Mouse (Mus musculus) adipocyte (in vitro differentiated cells): ENCODE measurements at regions not wholly inside any gene's neighbourhood (a gene's known extent, or its start where the extent isn't known, plus 50 kb on each side); places are given as distances from the start of the nearest gene placed in this dataset.
"Not testable (repeated sequence)": the region's sequence is repeated elsewhere in the genome, so short reads cannot be mapped to it uniquely, and the experiment has no call there.

Experiments
- DNase-seq: peaks from one replicate; pipeline ENCODE4 v3.0.0-alpha.2; 2016; ENCODE audit warnings: low spot score

- DNase-seq = no peak
Measured at GRCm38 (mm10) chr2:39420696-39421095, 194.4 kb upstream of the Ppp6c start.

GRCm38 (mm10) chr2:39400336-39400735, 174.1 kb upstream of the Ppp6c start:
- DNase-seq = no peak

GRCm38 (mm10) chr2:39399523-39399922, 173.3 kb upstream of the Ppp6c start:
- no peak for DNase-seq

- no peak for DNase-seq
Measured at GRCm38 (mm10) chr2:39394643-39395042, 168.4 kb upstream of the Ppp6c start.

- DNase-seq = no peak
Measured at GRCm38 (mm10) chr2:39377264-39377663, 151.0 kb upstream of the Ppp6c start.

GRCm38 (mm10) chr2:39373068-39373779, 147.0 kb upstream of the Ppp6c start:
- peak; percentile 97 for DNase-seq

- no peak for DNase-seq
Measured at GRCm38 (mm10) chr2:39344207-39344606, 118.0 kb upstream of the Ppp6c start.

- no peak for DNase-seq
Measured at GRCm38 (mm10) chr2:39340406-39340805, 114.2 kb upstream of the Ppp6c start.

GRCm38 (mm10) chr2:39338832-39339649, 112.8 kb upstream of the Ppp6c start:
- DNase-seq = no peak

- DNase-seq = no peak
Measured at GRCm38 (mm10) chr2:39337524-39337923, 111.3 kb upstream of the Ppp6c start.

- no peak for DNase-seq
Measured at GRCm38 (mm10) chr2:39325715-39326493, 99.7 kb upstream of the Ppp6c start.

GRCm38 (mm10) chr2:39325122-39325521, 98.9 kb upstream of the Ppp6c start:
- DNase-seq = not testable (repeated sequence)

- DNase-seq = no peak
Measured at GRCm38 (mm10) chr2:39299798-39300382, 73.6 kb upstream of the Ppp6c start.

GRCm38 (mm10) chr2:39299290-39299689, 73.0 kb upstream of the Ppp6c start:
- DNase-seq = no peak

GRCm38 (mm10) chr2:39295435-39295834, 69.2 kb upstream of the Ppp6c start:
- no peak for DNase-seq

GRCm38 (mm10) chr2:39278218-39278617, 52.0 kb upstream of the Ppp6c start:
- DNase-seq = peak; percentile 23
